Mouse (Mus musculus): ENCODE measurements around the gene Vcam1.

The Vcam1 gene

DNA sequence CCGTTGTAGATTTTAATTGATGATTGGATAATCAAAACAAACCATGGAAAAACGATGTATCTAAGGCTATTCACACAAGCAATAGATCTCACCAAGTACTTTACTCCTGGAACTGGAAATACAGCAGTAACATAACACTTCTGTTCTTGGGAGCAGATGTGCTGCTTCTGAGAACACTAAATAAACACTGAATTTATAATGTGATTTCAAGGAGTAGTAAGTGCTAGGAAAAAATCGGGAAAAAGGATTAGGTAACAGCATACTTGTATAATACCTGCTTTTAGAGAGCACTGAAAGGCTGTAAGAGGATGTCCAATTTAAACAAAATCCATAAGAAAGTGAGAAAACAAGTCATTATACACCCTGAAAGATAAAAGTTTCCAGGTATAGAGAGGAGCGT lies 43.5 kb downstream of the Vcam1 start:
- no peak for DNase-seq (ENCODE audit: low spot score in 2 of 2)

DNA sequence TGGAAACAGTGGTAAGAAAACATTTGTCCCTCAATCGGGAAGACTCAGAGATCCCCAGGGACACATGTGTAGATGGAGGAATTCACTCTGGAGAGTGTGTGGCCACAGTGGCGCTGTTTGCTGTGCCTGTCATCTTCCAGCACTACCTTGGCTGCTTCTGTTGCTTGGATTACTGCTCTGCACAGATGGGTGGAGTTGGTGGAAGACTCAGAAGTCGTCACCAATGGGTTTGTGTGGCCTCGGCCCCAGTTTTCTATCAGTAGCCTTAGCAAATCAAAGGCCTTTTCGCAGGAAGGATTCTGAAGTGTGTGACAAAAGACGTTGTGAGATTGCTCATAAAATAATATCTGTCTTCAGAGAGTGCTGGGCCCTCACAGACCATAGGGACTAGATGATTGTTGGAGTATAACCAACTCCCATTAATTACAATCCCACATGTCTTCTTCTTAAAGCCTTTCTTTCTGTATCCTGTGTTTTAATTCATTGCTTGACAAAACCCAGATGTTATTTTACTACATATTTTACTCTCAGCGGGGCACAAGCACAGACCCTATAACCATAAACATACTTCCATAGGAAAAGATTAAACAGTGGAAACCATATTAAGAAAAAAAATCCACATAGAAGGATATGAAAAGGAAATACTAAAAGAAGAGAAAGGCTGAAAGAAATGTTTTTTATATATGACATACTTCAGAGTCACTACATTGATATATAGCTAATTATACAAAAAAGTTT lies 48.4 kb downstream of the Vcam1 start:
- no peak for DNase-seq (ENCODE audit: low spot score in 2 of 2)

DNA sequence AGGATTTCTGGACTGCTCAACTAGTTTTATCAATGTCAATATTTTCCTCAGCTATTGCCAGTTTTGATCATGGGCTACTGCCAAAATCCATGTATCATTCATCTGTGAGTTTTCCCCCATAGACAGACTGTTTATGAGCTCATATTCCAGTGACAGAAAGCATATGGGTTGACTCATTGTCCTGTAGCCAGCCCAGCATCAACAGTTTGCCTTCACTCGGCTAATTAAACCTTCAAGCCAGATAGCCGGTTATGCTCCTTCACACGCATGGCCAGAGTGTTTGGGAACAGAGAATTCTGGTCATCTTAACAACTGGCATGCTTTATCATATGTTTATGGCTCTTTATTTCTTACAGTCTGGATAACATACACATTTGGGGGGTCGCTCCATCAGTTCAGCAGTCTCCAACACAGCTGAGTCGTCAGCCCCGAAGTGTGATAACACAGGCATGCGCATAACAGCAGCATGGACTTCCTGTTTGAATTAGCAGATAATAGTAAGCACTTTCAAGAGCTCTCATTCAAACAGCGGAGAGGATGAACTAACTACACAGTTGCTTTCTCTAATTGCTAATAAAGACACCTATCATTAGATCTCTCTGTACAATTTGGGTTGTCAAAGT lies 49.2 kb downstream of the Vcam1 start:
- DNase-seq (ENCODE audit: low spot score in 2 of 2) = no peak

DNA sequence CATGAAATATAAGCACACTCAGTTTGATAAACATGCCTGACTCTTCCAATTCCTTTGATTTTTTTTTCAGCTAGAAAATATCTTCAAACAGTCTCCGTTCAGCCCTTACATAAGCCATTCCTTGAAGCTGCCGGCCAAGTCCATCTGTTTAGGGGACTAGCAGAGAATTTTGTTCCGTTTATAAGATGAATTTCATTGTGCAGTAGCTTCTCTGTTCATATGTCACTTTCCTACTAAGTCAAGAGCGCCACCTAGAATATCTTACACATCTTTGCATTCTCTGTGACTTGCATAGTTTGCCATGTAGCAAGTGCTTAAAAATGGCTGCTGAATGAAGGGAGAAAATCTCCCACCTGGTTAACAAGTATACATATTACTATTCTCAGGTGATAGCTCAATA lies 51.0 kb downstream of the Vcam1 start:
- DNase-seq (ENCODE audit: low spot score in 2 of 2) = no peak

DNA sequence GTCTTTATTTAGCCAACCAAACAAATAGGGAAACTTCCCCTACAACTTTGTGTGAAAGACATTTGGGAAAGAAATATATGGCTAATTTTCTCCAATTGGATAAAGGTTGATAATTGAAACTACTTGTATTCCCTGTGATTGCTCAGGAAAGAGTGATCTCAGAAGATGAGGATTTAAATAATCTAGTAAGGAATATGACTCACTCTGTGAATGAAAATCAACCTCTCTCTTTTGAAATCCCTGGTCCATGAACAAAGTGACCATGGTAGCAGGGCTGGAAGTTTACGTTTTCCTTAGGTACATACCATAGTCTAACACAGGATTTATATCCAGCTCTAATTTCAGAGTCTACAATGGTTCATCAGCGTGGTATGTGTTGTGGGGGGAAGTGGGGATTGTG lies 52.7 kb downstream of the Vcam1 start:
- DNase-seq (ENCODE audit: low spot score in 2 of 2) = no peak

DNA sequence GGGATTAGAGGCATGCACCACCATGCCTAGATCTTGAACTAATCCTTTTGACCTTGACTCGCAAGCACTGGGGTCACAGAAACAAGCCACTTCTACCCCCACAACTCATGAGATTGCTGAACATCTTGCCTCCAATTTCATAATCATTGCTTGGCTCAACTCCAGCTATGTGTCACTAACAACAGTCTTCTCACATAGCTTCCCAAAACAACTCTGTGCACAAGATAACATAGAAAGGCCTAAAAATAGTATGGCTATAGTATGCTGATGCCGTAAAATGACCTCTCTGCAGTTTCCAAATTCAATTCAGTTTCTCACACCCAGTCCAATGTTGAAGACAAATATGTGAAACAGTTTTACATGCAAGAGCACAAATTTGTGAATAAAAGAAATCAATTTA lies 56.9 kb downstream of the Vcam1 start:
- DNase-seq (ENCODE audit: low spot score in 2 of 2) = no peak

DNA sequence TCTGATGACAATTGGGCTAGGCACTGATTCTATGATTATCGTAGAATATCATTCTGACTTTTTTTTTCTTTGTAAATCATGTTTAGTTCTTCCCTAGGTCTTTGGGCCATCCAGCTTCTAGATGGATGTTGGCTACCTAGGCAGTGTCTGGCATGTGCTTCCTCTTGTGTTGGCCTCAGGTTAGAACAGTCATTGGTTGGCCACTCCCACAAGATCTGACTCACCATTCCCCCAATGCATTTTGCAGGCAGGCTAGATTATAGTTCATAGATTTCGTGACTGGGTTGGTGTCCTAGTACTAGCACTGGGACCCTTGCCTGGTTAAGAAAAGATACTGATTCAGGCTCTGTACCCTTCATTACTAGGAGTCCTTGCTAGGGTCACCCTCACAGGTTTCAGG lies 67.3 kb downstream of the Vcam1 start:
- DNase-seq (ENCODE audit: low spot score in 2 of 2) = no peak

DNA sequence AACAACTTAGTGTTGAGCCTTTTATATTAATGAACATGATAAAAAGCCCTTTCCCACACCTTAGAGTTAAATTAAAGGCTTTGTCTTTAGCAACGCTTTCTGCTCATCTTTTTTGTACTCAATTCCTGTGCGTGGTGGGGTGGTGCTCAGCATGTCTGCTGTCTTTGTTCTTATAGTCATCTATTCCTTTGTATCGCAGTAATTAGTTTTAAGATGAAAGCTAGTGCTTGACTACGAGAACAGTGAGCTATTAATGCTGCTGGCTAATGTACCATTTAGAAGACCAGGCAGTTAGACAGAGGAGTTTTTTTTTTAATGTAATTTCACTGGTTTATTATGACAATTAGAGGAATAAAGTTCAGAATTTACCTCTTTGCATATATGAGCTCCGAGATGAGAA lies 69.2 kb downstream of the Vcam1 start:
- DNase-seq (ENCODE audit: low spot score in 2 of 2) = no peak

Measured in urinary bladder, postnatal 36 days (tissue).